ENCODE assay signal across 9 mouse cellular contexts in genomic region chr7:130520812-130521422, GRCm38 (mm10). TPM values are rescaled to one million over a fixed set of nuclear protein-coding genes. Genes with fewer than 3 reads are reported as not detected.
A peak's percentile ranks its signal among the peaks of the same experiment; 100 is the strongest.
DNase-seq lines count a peak whose midpoint lies in the region; ATAC-seq and TF ChIP-seq lines count a peak whose summit lies in the region.
"Had no signal": no experiment of that assay in that cellular context is flagged by ENCODE, and none has a peak within 500 bp of the region (broad histone marks: within the 10 kb centered on the region; RNA-seq: fewer than 3 reads in every experiment).

No protein-coding gene starts in this region.

- no peak for TF ChIP-seq CTCF in layer of hippocampus, adult 2 months (conservative IDR thresholded peaks at IDR 0.05)

- H3K36me3 ChIP-seq in embryonic facial prominence, embryonic 10.5 days (replicated peaks): no peaks in the 10 kb centered on the region
- no peaks in the 10 kb centered on the region for H3K36me3 ChIP-seq in midbrain, embryonic 11.5 days (ENCODE audit: control insufficient read depth, insufficient read depth, low read length)

- no peaks in the 10 kb centered on the region for H3K9me3 ChIP-seq in embryonic facial prominence, embryonic 10.5 days
- H3K9me3 ChIP-seq in midbrain, embryonic 11.5 days (ENCODE audit: control insufficient read depth, low read length): no peaks in the 10 kb centered on the region

- H3K4me3 ChIP-seq in layer of hippocampus, adult 2 months: no peak overlapping the region
- no peak overlapping the region for H3K4me3 ChIP-seq in embryonic facial prominence, embryonic 10.5 days
- no peak overlapping the region for H3K4me3 ChIP-seq in midbrain, embryonic 11.5 days (ENCODE audit: low read depth, low read length)

- ATAC-seq in megakaryocyte, adult 5-6 weeks (ENCODE audit: poor library complexity, severe bottlenecking): 0 out of 2 replicates have a peak, but pooled peaks have one; percentile 6
- no peak for ATAC-seq in midbrain, embryonic 11.5 days (ENCODE audit: low FRiP score)

- DNase-seq in layer of hippocampus, adult 2 months (ENCODE audit: low spot score in 2 of 2): no peak
- no peak for DNase-seq in layer of hippocampus, postnatal 25 days (ENCODE audit: extremely low spot score in 1 of 2, low spot score in 1 of 2)
- no peak for DNase-seq in embryonic facial prominence, embryonic 10.5 days (ENCODE audit: low spot score)
- DNase-seq in kidney, adult 9 months: peak; percentile 72
- DNase-seq in layer of hippocampus, adult 18-20 months (ENCODE audit: low spot score in 2 of 2): no peak
- no peak for DNase-seq in midbrain, embryonic 11.5 days (ENCODE audit: low spot score, missing footprints)
- DNase-seq: cerebellum, adult 8-10 months had no signal

- H3K27me3 ChIP-seq in embryonic facial prominence, embryonic 10.5 days (replicated peaks; ENCODE audit: low read depth, poor library complexity, severe bottlenecking): no peaks in the 10 kb centered on the region
- H3K27me3 ChIP-seq in midbrain, embryonic 11.5 days (ENCODE audit: control insufficient read depth, insufficient read depth, low read length): no peaks in the 10 kb centered on the region

- peak overlapping the region; percentile 97 for H3K27ac ChIP-seq in layer of hippocampus, adult 2 months
- H3K27ac ChIP-seq in embryonic facial prominence, embryonic 10.5 days (replicated peaks): peak overlapping the region; percentile 98; the same call in 1 of the 2 replicates
- H3K27ac ChIP-seq in midbrain, embryonic 11.5 days (ENCODE audit: low read depth, low read length): no peak overlapping the region

- H3K9ac ChIP-seq in midbrain, embryonic 11.5 days (ENCODE audit: low read length): no peak overlapping the region

- 86% methylated on average over 14 of the region's 14 CpGs for WGBS in embryonic facial prominence, embryonic 10.5 days
- WGBS in midbrain, embryonic 11.5 days: 93% methylated on average over 14 of the region's 14 CpGs

- H3K4me1 ChIP-seq in embryonic facial prominence, embryonic 10.5 days: peaks cover 21% of the 10 kb centered on the region
- peaks cover 8% of the 10 kb centered on the region for H3K4me1 ChIP-seq in midbrain, embryonic 11.5 days (ENCODE audit: control insufficient read depth, insufficient read depth, low read length)

- no peak overlapping the region for H3K4me2 ChIP-seq in midbrain, embryonic 11.5 days

RNA-seq across cellular contexts. Expression of gene Ate1, which starts 0.7 kb away (rescaled TPM):
- total RNA-seq in layer of hippocampus, adult 2 months (2021): 10 to 100 TPM; 71.0 to 72.3 TPM
- total RNA-seq in layer of hippocampus, postnatal 25 days (2021): 10 to 100 TPM; 65.3 to 66.7 TPM
- 48.0 and 56.9 TPM in 2 replicates for polyA plus RNA-seq in embryonic facial prominence, embryonic 10.5 days (2016; fragmentation: Nextera tagmentation; extraction: Ambion mirVana)
- 27.5 and 39.2 TPM in 2 replicates for total RNA-seq in megakaryocyte, adult 5-6 weeks (2015)
- 53.6 and 67.2 TPM in 2 replicates for total RNA-seq in megakaryocyte, adult 5-6 weeks (2017)
- total RNA-seq in layer of hippocampus, adult 18-20 months (2021): 10 to 100 TPM; 69.7 to 71.3 TPM
- 54.8 and 57.1 TPM in 2 replicates for polyA plus RNA-seq in midbrain, embryonic 11.5 days (2014; fragmentation: Nextera tagmentation; extraction: Ambion mirVana)

RNA-seq across cellular contexts. Expression of gene Nsmce4a, which starts 52.0 kb away (rescaled TPM):
- total RNA-seq in layer of hippocampus, adult 2 months (2021): 10 to 100 TPM; 41.8 to 42.2 TPM
- total RNA-seq in layer of hippocampus, postnatal 25 days (2021): 10 to 100 TPM; 36.3 to 36.6 TPM
- 196 and 197 TPM in 2 replicates for polyA plus RNA-seq in embryonic facial prominence, embryonic 10.5 days (2016; fragmentation: Nextera tagmentation; extraction: Ambion mirVana)
- total RNA-seq in megakaryocyte, adult 5-6 weeks (2015): 152 and 195 TPM in 2 replicates
- 146 and 152 TPM in 2 replicates for total RNA-seq in megakaryocyte, adult 5-6 weeks (2017)
- total RNA-seq in layer of hippocampus, adult 18-20 months (2021): 10 to 100 TPM; 40.7 to 44.1 TPM
- 223 and 239 TPM in 2 replicates for polyA plus RNA-seq in midbrain, embryonic 11.5 days (2014; fragmentation: Nextera tagmentation; extraction: Ambion mirVana)

RNA-seq across cellular contexts. Expression of gene Tacc2, which starts 56.3 kb away (rescaled TPM):
- total RNA-seq in layer of hippocampus, adult 2 months (2021): 10 to 100 TPM; 79.5 to 82.0 TPM
- total RNA-seq in layer of hippocampus, postnatal 25 days (2021): 10 to 100 TPM; 75.1 to 82.4 TPM
- 44.0 and 49.6 TPM in 2 replicates for polyA plus RNA-seq in embryonic facial prominence, embryonic 10.5 days (2016; fragmentation: Nextera tagmentation; extraction: Ambion mirVana)
- total RNA-seq in megakaryocyte, adult 5-6 weeks (2015): 0.38 and 1.8 TPM in 2 replicates
- 0.16 and 0.22 TPM in 2 replicates for total RNA-seq in megakaryocyte, adult 5-6 weeks (2017)
- 10 to 100 TPM; 73.8 to 77.5 TPM for total RNA-seq in layer of hippocampus, adult 18-20 months (2021)
- polyA plus RNA-seq in midbrain, embryonic 11.5 days (2014; fragmentation: Nextera tagmentation; extraction: Ambion mirVana): 45.8 and 47.3 TPM in 2 replicates
- total RNA-seq: monocyte, adult 5-6 weeks had no signal

Comparison
In these comparisons a context has a peak if more than half of its experiments do, and no peak if none do; other contexts are left out.
1. RNA of gene Tacc2, which starts 56.3 kb away (total RNA-seq): 75.1 to 82.4 TPM in layer of hippocampus, postnatal 25 days, 79.5 to 82.0 TPM in layer of hippocampus, adult 2 months and 73.8 to 77.5 TPM in layer of hippocampus, adult 18-20 months; 0.16 to 1.8 TPM in megakaryocyte, adult 5-6 weeks; every median in the first group is over 10 times any median in the second.